Mouse (Mus musculus) heart, adult 2 months (tissue): ENCODE data around the gene Avpi1. TPM values are rescaled to one million over a fixed set of nuclear protein-coding genes. Genes with fewer than 3 reads are reported as not detected.
"Not testable (repeated sequence)": the region's sequence is repeated elsewhere in the genome, so short reads cannot be mapped to it uniquely, and the experiment has no call there.

Experiments
- DNase-seq, 2 experiments: peaks; one replicate each; pipeline ENCODE4 v3.0.0; 2021
- H3K27ac ChIP-seq: fragments of 200-600 bp; 2 replicates; pipeline ENCODE4 v1.8.1; 2022
- H3K27me3 ChIP-seq: fragments of 200-500 bp; 2 replicates; pipeline ENCODE4 v1.6.1; 2012; ENCODE audit warnings: mild to moderate bottlenecking, low read length, inconsistent platforms, mixed read lengths; ENCODE audit not compliant: control insufficient read depth, insufficient read depth
- H3K36me3 ChIP-seq: fragments of 200-500 bp; 2 replicates; pipeline ENCODE4 v1.6.1; 2012; ENCODE audit warnings: low read length, inconsistent platforms; ENCODE audit not compliant: control insufficient read depth, insufficient read depth
- H3K4me1 ChIP-seq: fragments of 200-500 bp; 2 replicates; pipeline ENCODE4 v1.6.1; 2011; ENCODE audit warnings: low read length; ENCODE audit not compliant: control insufficient read depth, insufficient read depth
- H3K4me3 ChIP-seq: fragments of 200-600 bp; 2 replicates; pipeline ENCODE4 v1.8.1; 2022
- H3K79me2 ChIP-seq: fragments of 200-500 bp; replicated peaks from 2 replicates; pipeline ENCODE4 v1.6.1; 2012; ENCODE audit warnings: mild to moderate bottlenecking, inconsistent platforms, low read length, moderate library complexity, mixed read lengths; ENCODE audit not compliant: control insufficient read depth, insufficient read depth
- H3K9ac ChIP-seq: fragments of 200-500 bp; 2 replicates; pipeline ENCODE4 v1.6.1; 2012; ENCODE audit warnings: low read depth, mild to moderate bottlenecking, control low read depth, inconsistent platforms, low read length, mixed read lengths
- CTCF ChIP-seq: fragments of 200-600 bp; IDR thresholded peaks from 2 replicates; pipeline ENCODE4 v1.8.1; 2022; ENCODE audit warnings: antibody characterized with exemption, mild to moderate bottlenecking, moderate library complexity
- EP300 ChIP-seq: fragments of 200-500 bp; IDR thresholded peaks from 2 replicates; pipeline ENCODE4 v1.6.1; 2011; ENCODE audit warnings: low read depth, low read length, control low read depth; ENCODE audit not compliant: insufficient read depth
- POLR2A ChIP-seq: fragments of 200-500 bp; IDR thresholded peaks from 2 replicates; pipeline ENCODE4 v1.6.1; 2011; ENCODE audit warnings: mild to moderate bottlenecking, low read depth, low read length, control low read depth; ENCODE audit not compliant: insufficient read depth
- WGBS: fragments of 180-500 bp; shearing (Covaris S2); methylation state at CpG from one replicate; pipeline ENCODE4 v1.1.7; 2018; 5-methylcytosine and 5-hydroxymethylcytosine counted together
- intact Hi-C: fragments of 180-260 bp; cut with DNase I; formaldehyde crosslinking; loops from one replicate; pipeline ENCODE4 v1.15.1; 2025
- polyA plus RNA-seq: library from polyadenylated mRNA; depleted of rRNA; stranded (reverse); fragments of >200 nt; gene quantifications from 2 replicates; pipeline ENCODE4 v1.2.3, GENCODE M21; 2012
- total RNA-seq, 2 experiments: library from RNA; stranded (reverse); gene quantifications; 2 replicates each; pipeline ENCODE4 v1.2.3; 2021

Gene Avpi1
- total and polyA plus RNA-seq, 3 experiments = 10.0 to 14.4 (median 13.1) TPM

DNA sequence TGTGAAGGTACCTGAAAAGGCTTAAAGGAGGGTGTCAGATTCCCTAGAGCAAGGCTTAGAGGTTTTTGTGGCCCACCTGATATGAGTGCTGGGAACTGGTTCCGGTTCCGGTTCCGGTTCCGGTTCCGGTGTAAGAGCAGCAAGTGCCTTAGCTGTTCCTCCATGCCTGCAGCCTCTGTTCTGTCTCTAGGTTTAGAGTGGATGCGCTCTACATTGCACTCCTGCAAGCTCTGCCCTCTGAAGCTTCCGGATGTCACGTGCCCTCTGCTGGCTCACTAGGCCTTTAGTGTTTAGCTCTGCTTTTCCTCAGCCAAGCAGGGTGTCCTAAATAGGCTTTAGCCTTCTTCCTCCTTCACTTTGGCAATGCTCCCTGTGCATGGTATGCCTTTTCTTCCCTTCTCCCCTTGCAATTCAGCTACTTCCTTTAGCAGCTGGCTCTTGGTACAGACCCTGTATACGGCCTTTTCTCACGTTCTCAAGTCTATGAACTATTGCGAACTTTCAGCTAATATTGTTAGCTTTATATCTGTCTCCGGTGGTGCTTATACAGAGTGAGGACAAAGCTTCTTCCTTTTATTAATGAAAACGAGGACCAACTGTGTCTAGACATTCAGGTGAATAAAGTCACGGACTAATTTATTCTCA, 39.6 kb downstream of the Avpi1 start:
- intact Hi-C loops = loop anchor here (5.0 kb wide), 2 partner anchors 107 to 157 kb away; partner anchors contain the start of genes Exosc1, Mms19, Ubtd1 and Zdhhc16
- Histone ChIP-seq H3K79me2 (no peaks in the 10 kb centered on the region), H3K27me3 (peaks cover 4% of the 10 kb centered on the region), H3K36me3 (no peaks in the 10 kb centered on the region), H3K9ac (peak overlapping the region; percentile 41; the same call in 1 of the 2 replicates), H3K27ac (peak overlapping the region; percentile 85), H3K4me3 (peak overlapping the region; percentile 56), H3K4me1 (peaks cover 6% of the 10 kb centered on the region)
- DNase-seq = peak; percentile 59 to 80
- 11% methylated on average over 14 of the region's 14 CpGs for WGBS
- TF ChIP-seq POLR2A (peak; percentile 56; the same call in 1 of the 2 replicates), EP300 (no peak), CTCF (no peak)

DNA sequence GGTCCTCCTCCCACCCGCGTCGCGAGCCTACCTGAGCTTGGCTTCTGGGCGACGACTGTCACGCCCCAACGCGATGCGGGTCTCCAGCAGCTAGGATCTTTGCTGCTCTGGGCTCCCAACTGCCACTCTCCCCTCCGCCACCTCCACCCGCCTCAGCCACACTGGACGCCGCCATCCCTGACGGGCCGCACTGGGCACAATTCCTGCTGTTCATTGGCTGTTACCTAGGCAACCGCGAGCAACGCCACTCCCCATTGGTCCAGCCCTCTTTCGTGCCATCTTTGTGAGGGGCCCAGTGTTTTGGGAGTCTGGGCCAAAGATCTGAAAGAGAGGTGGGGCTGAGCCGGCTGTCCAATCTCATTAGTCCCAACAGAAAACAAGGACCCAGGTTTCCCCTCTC, 42.7 kb downstream of the Avpi1 start, which contains the start of gene Morn4:
Gene Morn4, minus strand, starts transcription at position 192 of the 400 bp plus-strand sequence.
- H3K79me2 ChIP-seq = no peaks in the 10 kb centered on the region
- peak within 1 kb of the TSS; percentile 17 for H3K9ac ChIP-seq
- H3K4me3 ChIP-seq = peak within 1 kb of the TSS; percentile 41
- DNase-seq = peak; percentile 56 to 59
- peaks cover 4% of the 10 kb centered on the region for H3K27me3 ChIP-seq
- no peaks in the 10 kb centered on the region for H3K36me3 ChIP-seq
- intact Hi-C loops = loop anchor here (5.0 kb wide), 2 partner anchors 104 to 154 kb away; partner anchors contain the start of genes Exosc1, Mms19, Ubtd1 and Zdhhc16
- no peak for TF ChIP-seq EP300
- no peak for TF ChIP-seq POLR2A
- TF ChIP-seq CTCF = no peak
- WGBS = 3% methylated on average over 21 of the region's 21 CpGs
- H3K27ac ChIP-seq = no peak within 1 kb of the TSS
- peaks cover 3% of the 10 kb centered on the region for H3K4me1 ChIP-seq

GRCm38 (mm10) chr19:42085690-42086089, 43.2 kb downstream of the Avpi1 start:
- no peak for DNase-seq
- intact Hi-C loops = loop anchor here (5.0 kb wide), 2 partner anchors 103 to 153 kb away; partner anchors contain the start of genes Exosc1, Mms19, Ubtd1 and Zdhhc16
- H3K4me3 ChIP-seq = peak overlapping the region; percentile 41
- no peaks in the 10 kb centered on the region for H3K36me3 ChIP-seq
- H3K27ac ChIP-seq = no peak overlapping the region
- H3K79me2 ChIP-seq = no peaks in the 10 kb centered on the region
- 15% methylated on average over 10 of the region's 10 CpGs for WGBS
- peaks cover 3% of the 10 kb centered on the region for H3K4me1 ChIP-seq
- TF ChIP-seq EP300 = no peak
- no peak for TF ChIP-seq POLR2A
- no peak for TF ChIP-seq CTCF
- peaks cover 4% of the 10 kb centered on the region for H3K27me3 ChIP-seq
- peak overlapping the region; percentile 17 for H3K9ac ChIP-seq

DNA sequence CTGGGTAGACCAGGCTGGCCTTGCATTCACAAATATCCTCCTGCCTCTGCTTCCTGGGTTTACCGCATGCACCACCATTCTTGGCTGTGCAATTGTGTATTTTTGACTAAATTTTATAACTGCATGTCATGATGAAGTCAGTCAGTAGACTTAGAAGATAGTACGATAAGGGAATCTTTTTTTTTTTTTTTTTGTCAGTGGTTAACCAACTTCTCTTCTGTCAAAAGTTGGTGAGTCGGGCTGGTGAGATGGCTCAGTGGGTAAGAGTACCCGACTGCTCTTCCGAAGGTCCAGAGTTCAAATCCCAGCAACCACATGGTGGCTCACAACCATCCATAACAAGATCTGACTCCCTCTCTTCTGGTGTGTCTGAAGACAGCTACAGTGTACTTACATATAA, 47.2 kb downstream of the Avpi1 start:
- DNase-seq, H3K79me2 ChIP-seq, intact Hi-C loops, H3K4me3 ChIP-seq, H3K36me3 ChIP-seq, H3K4me1 ChIP-seq, H3K27ac ChIP-seq, H3K9ac ChIP-seq, H3K27me3 ChIP-seq: not testable (repeated sequence)
- 86% methylated on average over 5 of the region's 5 CpGs for WGBS

- Histone ChIP-seq H3K27me3 (no peaks in the 10 kb centered on the region), H3K9ac (no peak overlapping the region), H3K36me3 (no peaks in the 10 kb centered on the region), H3K27ac (no peak overlapping the region), H3K79me2 (no peaks in the 10 kb centered on the region), H3K4me1 (no peaks in the 10 kb centered on the region), H3K4me3 (no peak overlapping the region)
- intact Hi-C loops = no loop called here
- DNase-seq = no peak
- TF ChIP-seq EP300 (no peak), POLR2A (no peak), CTCF (no peak)
- 78% methylated on average over 11 of the region's 11 CpGs for WGBS
Measured at GRCm38 (mm10) chr19:42080469-42080868, 48.4 kb downstream of the Avpi1 start.

DNA sequence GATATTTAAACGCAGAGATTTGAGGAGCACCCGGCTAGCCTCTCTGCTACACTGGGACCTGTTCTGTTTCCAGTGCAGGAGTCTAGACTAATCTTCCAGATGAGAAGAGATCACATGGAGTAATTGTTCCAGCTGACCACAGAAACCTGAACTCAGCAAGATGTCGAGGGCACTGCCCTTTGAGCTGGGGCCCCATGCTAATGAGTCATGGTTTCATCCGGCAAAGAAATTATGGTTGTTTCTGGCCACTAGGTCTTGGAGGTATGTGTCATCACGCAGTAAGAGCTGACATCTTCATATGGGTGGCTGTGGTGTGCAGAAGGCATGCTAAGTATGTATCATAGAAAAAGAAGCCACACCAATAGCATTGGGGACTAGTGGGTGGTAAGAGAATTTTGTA, 48.9 kb downstream of the Avpi1 start:
- no peak for TF ChIP-seq CTCF
- no peak for TF ChIP-seq POLR2A
- Histone ChIP-seq H3K36me3 (no peaks in the 10 kb centered on the region), H3K9ac (no peak overlapping the region), H3K27ac (no peak overlapping the region), H3K27me3 (no peaks in the 10 kb centered on the region), H3K79me2 (no peaks in the 10 kb centered on the region), H3K4me3 (no peak overlapping the region), H3K4me1 (no peaks in the 10 kb centered on the region)
- 63% methylated on average over 5 of the region's 5 CpGs for WGBS
- intact Hi-C loops = no loop called here
- DNase-seq = no peak
